Mouse (Mus musculus) induced T-regulatory cell, adult 2 months (primary cell): ENCODE results near the gene Gzmf.
A peak's percentile ranks its signal among the peaks of the same experiment; 100 is the strongest.
"Not testable (repeated sequence)": the region's sequence is repeated elsewhere in the genome, so short reads cannot be mapped to it uniquely, and the experiment has no call there.

Experiments used
- DNase-seq: peaks from one replicate; pipeline ENCODE4 v3.0.0-alpha.2; 2012; ENCODE audit warnings: low read depth

Gzmf gene

GRCm38 (mm10) chr14:56211317-56211716 is at the start of gene Gzmf:
Gene Gzmf, minus strand, starts transcription at chr14:56211417.
- no peak for DNase-seq

GRCm38 (mm10) chr14:56240409-56240808 is 29.2 kb upstream of the Gzmf start:
- peak; percentile 63 for DNase-seq

- DNase-seq, result no peak
These were observed 23.3 kb upstream of the Gzmf start, which contains the start of gene Gzmc for GRCm38 (mm10) chr14:56234556-56234955. Gene Gzmc, minus strand, starts transcription at chr14:56234656.

- peak; percentile 65 for DNase-seq
These were observed 5.6 kb downstream of the Gzmf start for GRCm38 (mm10) chr14:56205613-56206012.

- DNase-seq, result peak; percentile 90
These were observed 6.2 kb downstream of the Gzmf start for GRCm38 (mm10) chr14:56205021-56205420.

GRCm38 (mm10) chr14:56203975-56204374 is 7.2 kb downstream of the Gzmf start:
- DNase-seq, result peak; percentile 88

- no peak for DNase-seq
These were observed 24.3 kb downstream of the Gzmf start for GRCm38 (mm10) chr14:56186946-56187345.

- DNase-seq, result no peak
These were observed 24.7 kb downstream of the Gzmf start for GRCm38 (mm10) chr14:56186521-56186920.

- DNase-seq, result peak; percentile 64
These were observed 33.6 kb downstream of the Gzmf start for GRCm38 (mm10) chr14:56177651-56178050.

- DNase-seq, result no peak
These were observed 36.7 kb downstream of the Gzmf start, which contains the start of gene Gzmn for GRCm38 (mm10) chr14:56174499-56174898. Gene Gzmn, minus strand, starts transcription at chr14:56174599.

GRCm38 (mm10) chr14:56173396-56173795 is 37.8 kb downstream of the Gzmf start:
- DNase-seq, result no peak

- DNase-seq, result no peak
These were observed 38.5 kb downstream of the Gzmf start for GRCm38 (mm10) chr14:56172744-56173143.

- DNase-seq, result no peak
These were observed 43.2 kb downstream of the Gzmf start for GRCm38 (mm10) chr14:56168009-56168408.

- DNase-seq, result no peak
These were observed 49.1 kb downstream of the Gzmf start for GRCm38 (mm10) chr14:56162109-56162508.

GRCm38 (mm10) chr14:56159479-56159878 is 51.7 kb downstream of the Gzmf start, which contains the start of gene Gzmg:
Gene Gzmg, minus strand, starts transcription at chr14:56159579.
- not testable (repeated sequence) for DNase-seq

- peak; percentile 36 for DNase-seq
These were observed 55.9 kb downstream of the Gzmf start for GRCm38 (mm10) chr14:56155340-56155739.
